Mouse (Mus musculus) G1E-ER4 (cell line): ENCODE results near the gene Olfr643. TPM values are rescaled to one million over a fixed set of nuclear protein-coding genes. Genes with fewer than 3 reads are reported as not detected.

ENCODE experiments used
- GATA1 ChIP-seq: IDR thresholded peaks from one replicate; pipeline ENCODE4 v1.8.0; 2012; ENCODE audit warnings: low read length, inconsistent platforms
- polyA plus RNA-seq: library from polyadenylated mRNA; stranded (reverse); fragments of >175 nt; gene quantifications from 2 replicates; pipeline ENCODE4 v1.2.3, GENCODE M21; 2012

Gene Olfr643
- polyA plus RNA-seq = not detected in 2 replicates

GRCm38 (mm10) chr7:104137305-104137704 is at the start of gene Olfr643:
Gene Olfr643, minus strand, starts transcription at chr7:104137405.
- no peak for TF ChIP-seq GATA1

DNA sequence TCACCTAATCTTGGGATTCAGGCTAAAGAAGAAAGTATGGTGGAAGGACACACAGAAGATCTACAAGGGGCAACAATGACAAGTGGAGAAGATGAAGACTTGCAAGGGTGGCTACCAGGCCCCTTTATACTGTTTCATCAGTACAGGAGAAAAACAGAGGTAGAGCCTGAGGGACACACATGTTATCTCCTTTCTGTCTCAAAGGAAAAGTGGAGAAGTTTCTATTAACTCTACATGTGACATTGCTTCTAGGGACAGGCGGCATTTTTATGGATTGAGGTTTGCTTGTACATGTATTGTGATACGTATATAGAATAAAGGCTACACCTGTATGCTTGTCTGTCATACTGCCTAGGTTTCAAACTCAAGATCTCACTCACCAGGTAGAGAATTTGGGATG is 46.1 kb upstream of the Olfr643 start, which contains the start of gene Olfr648:
Gene Olfr648 (minus strand): TSS at position 101 of the 400 bp plus-strand sequence.
- no peak for TF ChIP-seq GATA1

DNA sequence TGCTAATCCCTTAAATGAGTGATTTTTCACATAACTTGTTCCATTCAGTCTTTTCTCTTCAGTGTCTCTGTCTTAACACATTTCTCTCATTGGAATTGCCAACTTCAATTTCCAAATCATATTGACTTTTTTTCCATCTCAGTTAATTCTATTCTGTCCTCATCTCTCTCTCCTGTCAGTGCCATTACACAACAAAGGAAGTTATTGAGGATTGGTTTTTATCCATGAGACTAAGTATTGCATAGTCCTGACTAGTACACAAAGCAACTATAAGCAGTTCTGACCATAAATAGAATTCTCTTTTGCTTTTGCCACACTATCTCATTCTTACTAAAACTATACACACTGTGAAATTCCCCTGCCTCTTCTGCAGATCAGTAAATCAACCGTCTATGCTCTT is 41.9 kb upstream of the Olfr643 start:
- no peak for TF ChIP-seq GATA1

DNA sequence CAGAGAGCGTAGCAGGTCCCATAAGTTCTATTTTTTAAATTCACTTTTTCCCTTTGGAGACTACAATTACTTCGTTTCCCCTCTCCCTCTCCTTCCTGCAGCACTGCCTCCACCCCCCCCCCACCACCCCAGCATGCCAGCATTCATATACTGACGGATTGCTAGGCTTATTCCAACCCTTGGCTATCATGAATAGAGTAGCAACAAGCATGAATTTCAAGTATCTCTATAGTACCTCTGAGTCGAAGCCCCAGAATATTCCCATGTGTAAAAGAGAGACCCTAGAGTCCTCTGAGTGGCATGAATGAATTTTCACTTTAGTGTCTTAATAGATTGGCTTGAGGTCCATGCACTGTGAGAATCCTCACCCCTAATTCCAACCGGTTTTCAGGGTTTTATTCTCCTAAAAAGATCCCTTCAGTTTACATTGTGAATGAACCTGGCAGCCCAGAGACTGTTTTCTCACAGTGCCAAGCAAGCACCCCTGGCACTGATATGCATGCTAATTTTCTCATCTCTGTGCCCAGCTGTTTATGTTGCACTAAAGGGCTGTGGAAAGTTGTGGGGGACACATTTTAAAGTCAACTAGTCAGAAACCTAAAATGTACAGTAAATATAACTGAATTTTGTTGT is 41.3 kb upstream of the Olfr643 start:
- no peak for TF ChIP-seq GATA1

DNA sequence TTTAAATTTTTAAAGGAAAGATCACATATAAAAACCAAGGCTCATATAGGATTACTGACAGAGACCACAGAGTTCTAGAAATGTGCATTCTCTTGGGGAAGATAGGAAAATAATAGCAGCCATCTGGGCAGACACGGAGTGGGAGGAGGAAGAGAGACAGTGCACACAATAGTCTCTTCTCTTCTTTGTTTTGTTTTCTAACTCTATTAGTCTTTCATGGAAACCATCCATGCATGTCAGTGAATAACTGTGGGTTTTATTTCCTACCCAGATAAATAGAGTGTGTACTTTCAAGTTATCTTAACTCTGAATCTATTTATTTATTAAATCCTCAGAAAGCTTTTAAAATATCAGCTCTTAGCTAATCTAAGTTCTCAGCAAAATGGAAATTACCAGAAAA is 37.9 kb upstream of the Olfr643 start:
- no peak for TF ChIP-seq GATA1

GRCm38 (mm10) chr7:104169634-104170204 is 32.5 kb upstream of the Olfr643 start:
- TF ChIP-seq GATA1 = no peak

DNA sequence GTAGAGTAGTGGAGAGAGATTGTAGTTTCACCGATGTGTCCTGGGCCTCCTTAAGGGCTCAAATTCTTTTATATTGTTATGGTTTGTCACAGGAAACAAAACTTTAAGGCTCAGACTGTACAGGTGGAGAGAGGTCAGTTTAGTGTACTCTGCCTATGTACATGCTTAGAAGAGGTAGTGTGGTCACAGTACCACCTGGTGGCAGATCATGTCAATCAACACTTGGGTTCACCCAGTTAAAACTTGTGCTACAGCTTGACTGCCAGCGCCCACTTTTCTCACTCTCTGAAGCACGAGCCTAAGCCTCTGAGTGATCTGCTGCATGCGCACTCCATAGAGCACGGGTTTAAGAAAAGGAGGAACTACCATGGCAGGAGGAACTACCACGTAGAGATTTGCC is 29.9 kb upstream of the Olfr643 start:
- no peak for TF ChIP-seq GATA1

GRCm38 (mm10) chr7:104150456-104150855 is 13.3 kb upstream of the Olfr643 start, which contains the start of gene Ubqlnl:
Gene Ubqlnl, minus strand, starts transcription at chr7:104150556.
- no peak for TF ChIP-seq GATA1

DNA sequence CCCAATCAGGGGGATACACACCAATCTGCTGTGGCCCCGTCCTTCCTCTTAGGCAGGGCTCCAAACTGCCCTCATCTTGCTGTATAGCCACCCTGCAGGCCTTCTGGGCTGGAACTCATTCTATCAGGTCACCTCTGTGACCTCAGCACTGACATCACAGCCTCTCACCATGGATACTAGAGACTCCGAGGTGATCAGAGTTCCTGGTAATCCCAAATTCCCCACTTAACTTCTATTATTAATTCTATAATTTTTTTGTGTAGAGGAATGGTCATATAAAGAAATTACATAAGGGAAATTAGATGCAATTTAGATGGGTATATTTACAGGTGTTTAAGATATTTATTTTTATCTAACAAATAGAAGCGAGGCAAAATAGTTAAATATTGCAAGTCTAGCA is 6.0 kb upstream of the Olfr643 start, which contains the start of gene Ubqln3:
Gene Ubqln3 (minus strand): TSS at position 101 of the 400 bp plus-strand sequence.
- TF ChIP-seq GATA1 = no peak

DNA sequence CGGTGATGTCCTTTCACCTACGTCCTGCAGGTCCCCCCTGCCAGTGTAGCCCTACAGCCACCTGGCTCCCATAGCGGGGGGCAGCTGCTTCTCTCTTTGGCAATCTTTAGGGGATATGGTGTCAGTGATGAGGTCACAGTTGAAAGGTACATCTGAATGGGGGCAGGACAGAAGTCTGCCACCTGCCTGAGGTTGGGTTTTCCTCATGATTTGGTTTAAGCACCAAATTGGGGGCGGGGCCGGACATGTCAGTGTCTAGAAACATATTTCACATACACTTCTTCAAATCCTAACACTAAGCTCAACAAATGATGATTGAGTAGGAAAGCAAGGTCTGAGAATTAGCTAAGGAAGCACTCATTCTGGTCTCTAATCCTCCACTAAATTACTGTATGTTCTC is 7.5 kb downstream of the Olfr643 start, which contains the start of gene Ubqln5:
Gene Ubqln5 (minus strand): TSS at position 101 of the 400 bp plus-strand sequence.
- no peak for TF ChIP-seq GATA1

DNA sequence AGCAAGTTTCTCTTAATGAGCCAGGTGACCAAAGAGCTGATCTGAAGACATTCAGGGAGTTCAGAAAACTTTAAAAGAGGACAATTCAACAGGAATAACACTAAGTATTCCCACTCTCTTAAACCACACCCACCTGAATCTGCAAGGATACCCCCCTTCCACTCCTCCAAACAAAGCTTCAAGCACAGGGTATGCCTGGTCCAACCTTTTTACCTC is 32.5 kb downstream of the Olfr643 start, which contains the start of gene Olfr646:
Gene Olfr646 (plus strand): TSS at position 117 of the 216 bp plus-strand sequence.
- no peak for TF ChIP-seq GATA1

- TF ChIP-seq GATA1 = no peak
These were observed 33.1 kb downstream of the Olfr643 start for GRCm38 (mm10) chr7:104103913-104104756.

- TF ChIP-seq GATA1 = no peak
These were observed 51.8 kb downstream of the Olfr643 start, which contains the start of gene Olfr645 for GRCm38 (mm10) chr7:104085365-104085764. Gene Olfr645, minus strand, starts transcription at chr7:104085465.

- no peak for TF ChIP-seq GATA1
These were observed 65.4 kb downstream of the Olfr643 start, which contains the start of gene Olfr644 for GRCm38 (mm10) chr7:104071769-104072168. Gene Olfr644, minus strand, starts transcription at chr7:104071869.

DNA sequence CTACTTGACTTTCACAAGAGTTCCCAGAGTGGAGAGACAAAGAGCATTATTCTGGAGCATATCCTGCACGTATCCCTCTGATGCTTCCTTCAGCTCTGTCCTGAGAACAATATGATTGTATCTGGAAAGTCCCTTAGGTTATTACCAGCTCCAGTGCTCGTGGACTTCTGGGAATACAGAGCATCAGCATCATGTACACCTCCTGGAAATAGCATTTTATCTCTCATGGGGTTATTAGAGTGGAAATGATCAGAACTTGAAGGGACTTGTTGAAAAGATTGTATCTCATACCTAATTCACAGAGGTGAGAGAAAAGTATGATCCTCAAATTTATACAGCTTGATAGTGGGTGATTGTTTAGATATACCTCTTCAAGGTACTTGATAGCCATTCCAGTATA is 75.9 kb downstream of the Olfr643 start, which contains the start of gene 4930516K23Rik:
Gene 4930516K23Rik (minus strand): TSS at position 101 of the 400 bp plus-strand sequence.
- no peak for TF ChIP-seq GATA1

GRCm38 (mm10) chr7:104059215-104059614 is 78.0 kb downstream of the Olfr643 start:
- TF ChIP-seq GATA1 = no peak
